Mouse (Mus musculus): ENCODE data around the gene Cmip.

DNA sequence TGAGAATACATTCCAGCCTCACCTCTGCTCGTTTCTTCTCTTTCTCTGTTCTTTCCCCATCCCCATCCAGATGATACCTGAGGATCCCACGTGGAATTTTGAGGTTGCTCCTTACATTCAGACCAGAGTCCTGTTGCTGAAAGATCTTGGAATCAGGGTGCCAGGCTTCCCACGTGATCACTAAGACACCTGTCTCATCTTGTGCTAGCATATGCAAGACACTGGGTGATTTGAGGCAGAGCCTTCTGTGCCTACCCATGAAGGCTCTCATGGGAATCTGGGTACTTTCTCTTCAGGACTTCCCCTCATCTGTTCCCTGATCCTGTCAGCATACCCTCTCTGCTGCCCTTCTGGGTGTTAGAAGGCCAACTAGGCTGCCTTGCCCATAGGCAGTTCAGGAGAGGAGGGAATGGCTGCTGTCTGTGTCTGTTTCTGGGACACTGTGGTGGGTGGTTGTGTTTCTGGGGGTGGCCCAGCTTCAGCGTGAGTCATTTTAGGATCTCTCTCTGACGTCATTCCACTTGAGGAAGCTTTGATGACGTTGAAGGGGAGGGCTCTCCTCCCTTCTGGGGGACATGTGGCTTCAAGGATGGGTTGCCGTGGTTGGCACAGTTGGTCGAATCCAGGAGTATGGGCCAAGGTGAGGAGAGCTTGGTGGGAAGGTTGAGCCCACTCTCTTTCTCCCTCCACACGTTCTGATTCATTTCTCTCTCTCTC lies 28.1 kb downstream of the Cmip start:
- TF ChIP-seq GATA1 (IDR thresholded peaks at IDR 0.05; ENCODE audit: borderline replicate concordance, low read length) (no peak), FLI1 (IDR thresholded peaks at IDR 0.05; ENCODE audit: low read length) (no peak)
